In the genomic region with DNA sequence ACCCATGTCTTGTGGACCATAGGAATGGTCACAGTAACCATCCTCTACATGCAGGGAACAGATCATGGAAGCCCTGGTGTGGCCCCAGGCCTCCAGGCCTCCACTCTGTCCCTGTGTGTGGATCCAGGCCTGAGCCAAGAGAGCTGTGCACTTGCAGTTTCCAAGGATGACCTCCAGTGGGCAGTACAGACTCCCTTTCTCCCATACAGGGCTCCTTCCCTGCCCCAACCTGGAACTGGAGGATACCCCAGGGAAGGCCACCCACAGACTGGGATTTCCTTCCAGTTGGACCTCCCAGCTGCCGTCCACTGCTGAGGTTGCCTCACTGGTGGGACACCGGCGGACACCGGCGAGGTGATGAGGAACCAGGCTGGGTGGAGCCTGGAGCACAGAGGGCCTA, we compare ENCODE assay signal across 11 mouse cellular contexts. TPM values are rescaled to one million over a fixed set of nuclear protein-coding genes. Genes with fewer than 3 reads are reported as not detected.
DNase-seq lines count a peak whose midpoint lies in the region; ATAC-seq and TF ChIP-seq lines count a peak whose summit lies in the region.
"Had no signal": no experiment of that assay in that cellular context is flagged by ENCODE, and none has a peak within 500 bp of the region (broad histone marks: within the 10 kb centered on the region; RNA-seq: fewer than 3 reads in every experiment).

No protein-coding gene starts in this region.

- no peak; the same call in 1 of the 2 replicates for ATAC-seq in kidney, embryonic 14.5 days (ENCODE audit: low FRiP score, low TSS enrichment)
- ATAC-seq in liver, embryonic 14.5 days (ENCODE audit: insufficient read depth), result no peak

- peak; percentile 28 for DNase-seq in kidney, adult 2 months
- DNase-seq in NIH3T3 (ENCODE audit: low read depth), result peak; percentile 35
- peak; percentile 49 for DNase-seq in embryo, embryonic 9.5 days (ENCODE audit: extremely low spot score)
- peak in 1 of 3 experiments; percentile 36 for DNase-seq in liver, embryonic 14.5 days (ENCODE audit: low read depth in 3 of 3, low spot score in 3 of 3)
- DNase-seq in urinary bladder, postnatal 10 days (ENCODE audit: low spot score), result no peak
- DNase-seq in spleen, adult 12 weeks (ENCODE audit: low spot score), result no peak
- no peak for DNase-seq in adrenal gland, adult 8-10 months

- H3K36me3 ChIP-seq in kidney, adult 2 months (ENCODE audit: control insufficient read depth, insufficient read depth, low read length), result no peaks in the 10 kb centered on the region
- H3K36me3 ChIP-seq in kidney, embryonic 14.5 days (ENCODE audit: control insufficient read depth, insufficient read depth, low read length), result no peaks in the 10 kb centered on the region
- no peaks in the 10 kb centered on the region for H3K36me3 ChIP-seq in liver, embryonic 14.5 days (replicated peaks; ENCODE audit: control insufficient read depth, insufficient read depth, low read depth)
- H3K36me3 ChIP-seq: embryonic facial prominence, embryonic 15.5 days; limb, embryonic 15.5 days; stomach, embryonic 15.5 days had no signal

- 70% methylated on average over 5 of the region's 5 CpGs for WGBS in kidney, adult 2 months
- WGBS in kidney, embryonic 14.5 days, result 60% methylated on average over 4 of the region's 5 CpGs
- WGBS in liver, embryonic 14.5 days (ENCODE audit: insufficient replicate concordance), result 68% methylated on average over 5 of the region's 5 CpGs

- no peak overlapping the region for H3K4me3 ChIP-seq in kidney, adult 2 months (ENCODE audit: insufficient read depth, low read depth, low read length)
- no peak overlapping the region for H3K4me3 ChIP-seq in kidney, embryonic 14.5 days (ENCODE audit: low read length)
- H3K4me3 ChIP-seq in liver, embryonic 14.5 days (ENCODE audit: insufficient read depth in 1 of 2, low read depth in 2 of 2, low read length in 2 of 2), result no peak overlapping the region
- H3K4me3 ChIP-seq: embryonic facial prominence, embryonic 15.5 days; limb, embryonic 15.5 days; stomach, embryonic 15.5 days had no signal

- no peak for TF ChIP-seq POLR2A in kidney, adult 2 months (IDR thresholded peaks at IDR 0.05; ENCODE audit: low read depth, low read length)

- H3K9ac ChIP-seq in kidney, embryonic 14.5 days (ENCODE audit: low read depth, low read length), result no peak overlapping the region
- H3K9ac ChIP-seq in liver, embryonic 14.5 days (replicated peaks), result no peak overlapping the region
- H3K9ac ChIP-seq: embryonic facial prominence, embryonic 15.5 days; limb, embryonic 15.5 days; stomach, embryonic 15.5 days had no signal

- H3K27ac ChIP-seq in kidney, adult 2 months (ENCODE audit: insufficient read depth, low read depth, low read length), result no peak overlapping the region
- no peak overlapping the region for H3K27ac ChIP-seq in kidney, embryonic 14.5 days (ENCODE audit: low read depth, low read length)
- no peak overlapping the region for H3K27ac ChIP-seq in liver, embryonic 14.5 days
- H3K27ac ChIP-seq: embryonic facial prominence, embryonic 15.5 days; limb, embryonic 15.5 days; stomach, embryonic 15.5 days had no signal

- H3K27me3 ChIP-seq in kidney, adult 2 months (replicated peaks; ENCODE audit: control insufficient read depth, insufficient read depth, low read length), result no peaks in the 10 kb centered on the region
- H3K27me3 ChIP-seq in kidney, embryonic 14.5 days (ENCODE audit: control insufficient read depth, insufficient read depth, low read length), result no peaks in the 10 kb centered on the region
- no peaks in the 10 kb centered on the region for H3K27me3 ChIP-seq in liver, embryonic 14.5 days (ENCODE audit: control insufficient read depth, insufficient read depth, low read length)
- H3K27me3 ChIP-seq: limb, embryonic 15.5 days; stomach, embryonic 15.5 days had no signal

- no peak overlapping the region for H3K4me2 ChIP-seq in kidney, embryonic 14.5 days (replicated peaks; ENCODE audit: low read depth, low read length)
- H3K4me2 ChIP-seq in liver, embryonic 14.5 days (ENCODE audit: low read depth), result no peak overlapping the region
- H3K4me2 ChIP-seq: embryonic facial prominence, embryonic 15.5 days; limb, embryonic 15.5 days; stomach, embryonic 15.5 days had no signal

- no peaks in the 10 kb centered on the region for H3K4me1 ChIP-seq in kidney, adult 2 months (ENCODE audit: control insufficient read depth, insufficient read depth, low read length)
- H3K4me1 ChIP-seq in kidney, embryonic 14.5 days (ENCODE audit: control insufficient read depth, insufficient read depth, low read length), result no peaks in the 10 kb centered on the region
- H3K4me1 ChIP-seq in liver, embryonic 14.5 days (replicated peaks; ENCODE audit: control insufficient read depth in 2 of 2, insufficient read depth in 2 of 2, low read length in 1 of 2), result peaks cover 45 to 56% of the 10 kb centered on the region in 2 experiments
- H3K4me1 ChIP-seq: embryonic facial prominence, embryonic 15.5 days; limb, embryonic 15.5 days; stomach, embryonic 15.5 days had no signal

- peak; percentile 63 for TF ChIP-seq CTCF in kidney, adult 2 months (conservative IDR thresholded peaks at IDR 0.05; ENCODE audit: insufficient read depth, insufficient read length, low read depth, low read length)
- peak; percentile 94 for TF ChIP-seq CTCF in liver, embryonic 14.5 days (IDR thresholded peaks at IDR 0.05; ENCODE audit: low read depth)

- no peak for TF ChIP-seq EP300 in liver, embryonic 14.5 days (IDR thresholded peaks at IDR 0.05; ENCODE audit: low read depth)

- no peaks in the 10 kb centered on the region for H3K9me3 ChIP-seq in kidney, embryonic 14.5 days (ENCODE audit: control insufficient read depth, low read length)
- H3K9me3 ChIP-seq in liver, embryonic 14.5 days (ENCODE audit: control insufficient read depth, low read length), result no peaks in the 10 kb centered on the region
- H3K9me3 ChIP-seq: embryonic facial prominence, embryonic 15.5 days; limb, embryonic 15.5 days; stomach, embryonic 15.5 days had no signal

RNA-seq across cellular contexts. Expression of gene Ano1, which starts 29.6 kb away (rescaled TPM):
- 10.0 and 14.7 TPM in 2 replicates for polyA plus RNA-seq in kidney, adult 2 months (2012; rRNA removed)
- 24.7 and 48.8 TPM in 2 replicates for polyA plus RNA-seq in kidney, embryonic 14.5 days (2014; fragmentation: Nextera tagmentation; extraction: Ambion mirVana)
- 1.5 and 1.6 TPM in 2 replicates for polyA plus RNA-seq in liver, embryonic 14.5 days (2012; rRNA removed)
- polyA plus RNA-seq in liver, embryonic 14.5 days (2014; fragmentation: Nextera tagmentation; extraction: Ambion mirVana), result 1.4 and 2.1 TPM in 2 replicates
- total RNA-seq in adrenal gland, adult 8-10 months (2022), result 10 to 100 TPM; 21.7 to 34.5 (median 29.8) TPM

RNA-seq across cellular contexts. Expression of gene Fgf3, which starts 56.5 kb away (rescaled TPM):
- not detected in 2 replicates for polyA plus RNA-seq in kidney, adult 2 months (2012; rRNA removed)
- 0.18 and 0.70 TPM in 2 replicates for polyA plus RNA-seq in kidney, embryonic 14.5 days (2014; fragmentation: Nextera tagmentation; extraction: Ambion mirVana)
- polyA plus RNA-seq in liver, embryonic 14.5 days (2012; rRNA removed), result 0.10 TPM in 2 replicates
- 0.10 and 0.13 TPM in 2 replicates for polyA plus RNA-seq in liver, embryonic 14.5 days (2014; fragmentation: Nextera tagmentation; extraction: Ambion mirVana)
- total RNA-seq in adrenal gland, adult 8-10 months (2022), result 1 to 10 TPM in 3 of 4 experiments, under 1 TPM in 1; 0.67 to 2.8 (median 2.0) TPM
- polyA plus RNA-seq: stomach, embryonic 15.5 days had no signal

Comparison
In these comparisons a context has a peak if more than half of its experiments do, and no peak if none do; other contexts are left out.
1. DNase-seq: peak in kidney, adult 2 months (single experiment), NIH3T3 (single experiment) and embryo, embryonic 9.5 days (single experiment); none in urinary bladder, postnatal 10 days (single experiment), spleen, adult 12 weeks (single experiment) and adrenal gland, adult 8-10 months (single experiment).